Mouse (Mus musculus): Measurements from ENCODE around the gene Olfr432.
"Not testable (repeated sequence)": the region's sequence is repeated elsewhere in the genome, so short reads cannot be mapped to it uniquely, and the experiment has no call there.

The Olfr432 gene

DNA sequence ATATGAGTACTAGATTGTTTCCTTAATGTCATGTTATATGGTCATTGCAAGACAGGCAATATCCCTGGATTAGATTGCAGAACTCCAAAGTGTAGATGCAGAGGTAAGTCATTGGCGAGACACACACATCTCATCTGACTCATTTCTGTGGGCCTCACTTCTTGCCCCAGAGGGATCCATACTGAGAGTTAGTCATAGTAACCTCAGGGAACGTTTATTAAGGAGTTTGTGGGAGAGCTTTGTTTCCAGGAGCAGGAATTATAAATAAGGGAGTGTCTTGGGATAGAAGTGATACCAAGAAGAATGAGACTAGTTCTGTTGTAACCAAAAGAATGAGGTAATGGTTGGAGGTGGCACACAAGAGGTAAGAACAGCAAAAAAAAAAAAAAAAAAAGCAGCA, at the start of gene Olfr432:
TSS of gene Olfr432 (plus strand) at position 313 of the 400 bp plus-strand sequence.
- DNase-seq (ENCODE audit: low read depth): no peak

DNA sequence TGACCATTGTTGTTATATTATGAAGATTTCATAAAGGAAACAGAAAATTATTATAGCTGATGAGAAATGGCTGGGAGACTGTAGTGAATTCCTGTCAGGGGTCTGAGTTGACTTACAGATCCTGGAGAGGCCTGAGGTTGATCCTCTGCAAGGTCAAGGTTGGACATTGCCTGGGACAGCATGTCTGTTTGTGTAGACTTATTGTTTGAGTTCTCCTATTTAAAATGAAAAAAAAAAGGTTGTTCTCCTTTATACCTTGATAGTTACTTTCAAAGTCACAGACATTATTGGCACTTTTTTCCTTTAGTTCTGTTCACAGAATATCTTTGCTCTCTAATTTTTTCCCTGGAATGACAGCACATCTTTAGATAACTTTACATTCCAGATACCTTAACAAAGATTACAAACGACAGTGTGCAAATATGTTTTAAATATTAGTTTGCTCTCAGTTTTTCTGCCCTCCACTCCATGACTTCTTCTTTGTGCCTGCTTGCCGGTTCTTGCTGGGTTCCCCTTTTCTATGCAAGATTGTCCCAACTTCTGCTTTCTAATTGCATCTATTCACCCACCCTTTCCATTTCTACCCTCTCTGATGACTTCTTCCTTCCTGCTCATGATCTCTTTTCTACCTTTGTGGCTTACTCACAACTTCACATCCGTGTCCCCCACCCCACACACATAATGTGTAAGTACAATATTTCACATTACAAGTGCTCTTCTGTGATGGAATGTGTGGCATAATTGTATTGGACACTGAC, 44.5 kb upstream of the Olfr432 start:
- not testable (repeated sequence) for DNase-seq (ENCODE audit: low read depth)

DNA sequence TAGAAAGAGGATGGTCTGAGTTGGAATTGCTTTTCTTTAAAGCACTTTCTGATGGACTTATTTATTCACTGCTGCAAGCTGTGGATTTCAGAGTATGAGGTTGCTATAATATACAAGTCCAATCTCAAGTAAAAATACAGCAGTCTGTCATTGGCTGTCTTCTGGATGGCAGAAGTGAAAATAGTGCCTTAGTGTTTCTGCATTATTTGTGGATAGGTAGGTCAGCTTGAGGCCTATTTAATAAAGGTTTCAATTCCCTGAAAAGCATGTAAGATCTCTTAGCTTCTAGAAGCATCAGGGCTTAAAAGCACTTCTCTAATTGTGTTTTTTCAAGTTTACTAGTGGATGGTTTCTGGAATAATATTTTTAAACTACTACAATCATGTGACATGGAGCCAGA, 42.0 kb upstream of the Olfr432 start:
- not testable (repeated sequence) for DNase-seq (ENCODE audit: low read depth)

DNA sequence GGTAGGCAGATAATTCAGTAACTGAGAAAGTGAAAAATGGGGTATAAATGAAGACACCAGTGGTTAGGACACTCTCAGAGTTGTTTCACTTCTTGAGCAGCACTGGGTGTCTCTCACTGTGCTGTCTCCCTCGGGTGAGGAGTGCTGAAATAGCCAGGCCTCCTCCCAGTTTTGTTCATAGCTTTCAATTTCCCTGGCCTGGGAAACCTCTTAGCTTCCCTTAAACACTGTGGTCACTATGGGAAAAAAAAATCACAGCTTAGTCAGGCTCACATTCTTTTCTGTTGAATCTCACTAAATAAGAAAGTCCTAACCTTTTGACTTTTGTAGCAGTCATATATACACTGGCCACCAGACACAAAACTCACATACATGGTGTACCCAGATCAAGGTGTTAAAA, 17.3 kb upstream of the Olfr432 start, which contains the start of gene Ifi205:
TSS of gene Ifi205 (minus strand) at position 113 of the 400 bp plus-strand sequence.
- DNase-seq (ENCODE audit: low read depth): no peak

DNA sequence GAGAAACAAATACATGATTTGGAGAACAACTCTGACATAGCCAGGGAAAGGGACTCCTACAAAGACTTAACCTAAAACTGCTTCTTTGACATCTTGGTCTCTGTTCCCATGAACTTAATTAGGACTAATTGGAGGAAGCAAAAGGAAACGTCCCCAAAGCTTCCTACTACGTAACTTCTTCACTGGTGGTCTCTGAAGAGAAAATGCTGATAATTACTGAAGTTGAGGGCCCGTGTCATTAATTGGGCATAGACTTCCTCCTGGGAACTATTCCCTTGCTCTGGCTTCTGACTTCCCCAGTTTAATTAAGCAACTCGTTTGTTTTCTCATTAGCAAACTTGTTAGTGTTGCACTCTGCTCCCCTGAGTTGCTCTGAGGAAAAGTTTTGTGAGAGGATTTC, 13.2 kb upstream of the Olfr432 start:
- no peak for DNase-seq (ENCODE audit: low read depth)

DNA sequence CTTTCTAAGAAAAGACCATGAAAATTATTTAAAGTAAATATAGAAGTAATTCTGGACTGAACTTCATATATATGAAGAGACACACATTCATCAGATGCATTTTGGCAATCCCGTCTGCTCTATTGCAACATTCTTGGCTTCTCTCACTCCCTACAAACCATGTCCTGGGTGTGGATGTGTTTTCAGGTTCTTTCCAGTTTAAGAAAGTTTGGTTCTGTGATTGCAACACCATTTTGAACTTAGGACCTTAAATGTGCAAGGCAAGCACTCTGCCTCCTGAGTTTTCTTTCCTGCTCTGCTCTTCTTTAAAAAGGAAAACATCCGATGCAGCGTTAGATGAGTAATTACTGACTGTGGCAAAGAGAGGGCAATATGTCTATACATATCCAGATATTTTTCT, 10.5 kb upstream of the Olfr432 start:
- no peak for DNase-seq (ENCODE audit: low read depth)

DNA sequence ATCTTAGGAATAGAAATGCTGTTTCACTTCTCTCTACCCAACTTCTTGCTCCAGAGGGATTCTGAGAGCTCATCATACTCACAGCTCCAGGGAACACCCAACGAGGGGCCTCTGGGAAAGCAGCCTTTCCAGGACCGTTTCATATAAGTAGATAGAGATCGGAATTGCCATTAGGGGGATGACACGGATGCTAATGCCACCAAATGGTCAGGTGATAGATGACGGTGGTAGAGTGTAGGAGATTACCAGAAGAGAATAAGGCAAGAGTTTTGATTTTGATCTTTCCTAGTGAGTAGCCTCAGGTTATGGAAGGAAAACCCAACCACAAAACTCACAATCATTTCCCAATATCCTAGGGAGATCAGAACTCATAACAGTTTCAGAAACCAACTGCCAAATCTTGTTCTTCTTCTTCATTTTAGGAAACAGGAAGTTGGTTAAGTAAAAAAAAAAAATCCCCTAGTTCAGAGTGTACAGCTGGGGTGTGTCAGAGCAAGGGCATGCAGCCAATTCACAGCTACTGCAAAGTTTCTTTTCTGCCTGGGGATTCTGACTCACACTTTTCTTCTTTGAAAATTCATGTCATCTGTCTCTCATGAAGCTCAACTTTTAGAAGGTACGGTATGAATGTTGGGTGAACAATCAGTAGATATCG, 8.4 kb upstream of the Olfr432 start, which contains the start of gene Olfr433:
TSS of gene Olfr433 (plus strand) at position 183 of the 655 bp plus-strand sequence.
- peak; percentile 77 for DNase-seq (ENCODE audit: low read depth)

DNA sequence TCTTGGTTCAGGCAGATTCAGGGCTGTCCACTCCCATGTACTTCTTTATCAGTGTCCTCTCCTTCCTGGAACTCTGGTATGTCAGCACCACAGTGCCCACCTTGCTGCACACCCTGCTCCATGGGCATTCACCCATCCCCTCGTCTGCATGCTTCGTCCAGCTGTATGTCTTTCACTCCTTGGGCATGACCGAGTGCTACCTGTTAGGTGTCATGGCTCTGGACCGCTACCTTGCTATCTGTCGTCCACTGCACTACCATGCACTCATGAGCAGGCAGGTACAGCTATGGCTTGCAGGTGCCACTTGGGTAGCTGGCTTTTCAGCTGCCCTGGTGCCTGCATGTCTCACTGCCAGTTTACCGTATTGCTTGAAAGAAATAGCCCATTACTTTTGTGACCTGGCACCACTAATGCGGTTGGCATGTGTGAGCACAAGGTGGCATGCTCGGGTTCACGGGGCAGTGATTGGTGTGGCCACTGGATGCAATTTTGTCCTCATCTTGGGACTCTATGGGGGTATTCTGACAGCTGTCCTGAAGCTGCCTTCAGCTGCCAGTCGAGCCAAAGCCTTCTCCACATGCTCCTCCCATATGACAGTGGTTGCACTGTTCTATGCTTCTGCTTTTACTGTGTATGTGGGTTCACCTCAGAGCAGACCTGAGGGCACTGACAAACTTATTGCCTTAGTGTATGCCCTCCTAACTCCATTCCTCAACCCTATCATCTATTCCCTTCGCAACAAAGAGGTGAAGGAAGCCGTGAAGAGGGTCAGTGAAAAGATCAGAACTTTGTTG, 6.7 kb upstream of the Olfr432 start:
- DNase-seq (ENCODE audit: low read depth): not testable (repeated sequence)

DNA sequence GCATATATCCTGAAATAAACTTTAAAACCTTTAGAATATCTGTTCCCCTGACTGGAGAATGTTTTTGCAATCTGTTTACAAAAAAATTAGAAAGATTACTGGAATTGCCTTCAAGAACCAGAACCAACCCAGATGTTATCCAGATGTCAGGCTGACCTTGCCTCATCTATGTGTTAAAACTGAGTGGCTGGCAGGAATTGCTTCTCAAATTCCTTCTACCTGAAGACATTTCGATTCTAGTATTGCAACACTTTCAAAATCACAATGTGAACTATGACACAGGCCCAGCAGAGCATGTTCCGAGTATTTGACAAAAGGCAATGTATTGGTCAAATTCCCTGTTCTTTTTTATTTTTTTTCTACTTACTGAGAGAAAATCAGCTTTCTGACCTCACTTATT, 4.6 kb upstream of the Olfr432 start:
- no peak for DNase-seq (ENCODE audit: low read depth)

DNA sequence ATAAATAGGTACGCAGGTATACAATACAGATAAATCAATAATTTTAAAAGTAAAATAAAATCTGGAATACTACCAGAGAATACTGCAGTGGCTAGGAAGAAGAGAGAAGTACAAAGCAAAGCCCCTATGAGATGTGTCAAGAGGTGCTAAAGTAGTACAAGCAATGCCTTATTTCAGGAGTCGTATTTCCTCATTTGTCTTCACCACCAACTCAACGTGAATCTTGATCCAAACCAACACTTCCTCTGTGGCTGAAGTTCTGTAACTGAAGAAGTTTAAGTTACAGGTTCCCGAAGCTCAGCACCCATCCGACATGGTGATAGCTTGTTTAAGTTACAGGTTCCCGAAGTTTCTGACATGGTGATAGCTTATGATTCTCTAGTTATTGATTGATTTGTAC, 778 bp upstream of the Olfr432 start:
- not testable (repeated sequence) for DNase-seq (ENCODE audit: low read depth)

DNA sequence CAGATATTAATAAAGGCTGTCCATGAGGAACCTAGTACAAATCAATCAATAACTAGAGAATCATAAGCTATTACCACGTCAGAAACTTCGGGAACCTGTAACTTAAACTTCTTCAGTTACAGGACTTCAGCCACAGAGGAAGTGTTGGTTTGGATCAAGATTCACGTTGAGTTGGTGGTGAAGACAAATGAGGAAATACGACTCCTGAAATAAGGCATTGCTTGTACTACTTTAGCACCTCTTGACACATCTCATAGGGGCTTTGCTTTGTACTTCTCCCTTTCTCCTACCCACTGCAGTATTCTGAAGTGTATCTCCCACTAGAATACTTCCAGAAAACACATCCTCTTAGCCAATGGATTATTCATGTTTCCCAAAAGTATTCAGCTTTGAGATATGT, 352 bp downstream of the Olfr432 start:
- DNase-seq (ENCODE audit: low read depth): not testable (repeated sequence)

DNA sequence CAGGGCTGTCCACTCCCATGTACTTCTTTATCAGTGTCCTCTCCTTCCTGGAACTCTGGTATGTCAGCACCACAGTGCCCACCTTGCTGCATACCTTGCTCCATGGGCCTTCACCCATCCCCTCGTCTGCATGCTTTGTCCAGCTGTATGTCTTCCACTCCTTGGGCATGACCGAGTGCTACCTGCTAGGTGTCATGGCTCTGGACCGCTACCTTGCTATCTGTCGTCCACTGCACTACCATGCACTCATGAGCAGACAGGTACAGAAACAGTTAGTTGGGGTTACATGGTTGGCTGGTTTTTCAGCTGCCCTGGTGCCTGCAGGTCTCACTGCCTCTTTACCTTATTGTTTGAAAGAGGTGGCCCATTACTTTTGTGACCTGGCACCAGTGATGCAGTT, 1.5 kb downstream of the Olfr432 start:
- DNase-seq (ENCODE audit: low read depth): no peak

DNA sequence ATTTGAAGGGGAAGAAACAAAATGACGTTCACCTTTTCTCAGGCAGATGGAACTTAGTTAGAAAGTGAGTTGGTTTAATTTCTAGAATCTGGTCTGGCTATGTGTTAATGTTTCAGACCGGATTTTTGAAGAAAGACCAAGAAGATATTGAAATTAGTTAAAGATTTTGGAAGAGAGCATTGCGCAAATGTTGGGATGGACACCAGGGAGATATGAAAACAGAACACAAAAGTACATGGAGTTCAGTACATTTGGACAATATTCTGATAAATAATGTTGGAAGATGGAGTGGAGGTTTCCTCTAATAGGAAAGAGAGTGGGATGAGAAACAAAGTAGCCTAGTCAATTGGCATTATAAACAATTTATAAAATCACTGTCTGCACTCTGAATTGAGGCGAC, 2.5 kb downstream of the Olfr432 start:
- DNase-seq (ENCODE audit: low read depth): no peak

DNA sequence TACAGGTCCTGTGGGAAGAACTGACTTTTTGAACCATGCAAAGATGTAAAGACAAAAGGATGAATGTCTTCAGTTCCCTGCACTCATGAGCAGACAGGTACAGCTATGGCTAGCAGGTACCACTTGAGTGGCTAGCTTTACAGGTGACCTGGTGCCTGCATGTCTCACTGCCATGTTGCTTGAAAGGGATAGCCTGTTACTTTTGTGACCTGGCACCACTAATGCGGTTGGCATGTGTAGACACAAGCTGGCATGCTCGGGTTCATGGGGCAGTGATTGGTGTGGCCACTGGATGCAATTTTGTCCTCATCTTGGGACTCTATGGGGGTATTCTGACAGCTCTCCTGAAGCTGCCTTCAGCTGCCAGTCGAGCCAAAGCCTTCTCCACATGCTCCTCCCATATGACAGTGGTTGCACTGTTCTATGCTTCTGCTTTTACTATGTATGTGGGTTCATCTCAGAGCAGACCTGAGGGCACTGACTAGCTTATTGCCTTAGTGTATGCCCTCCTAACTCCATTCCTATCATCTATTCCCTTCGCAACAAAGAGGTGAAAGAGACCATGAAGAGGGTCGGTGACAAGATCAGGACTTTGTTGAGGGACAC, 3.0 kb downstream of the Olfr432 start:
- no peak for DNase-seq (ENCODE audit: low read depth)

DNA sequence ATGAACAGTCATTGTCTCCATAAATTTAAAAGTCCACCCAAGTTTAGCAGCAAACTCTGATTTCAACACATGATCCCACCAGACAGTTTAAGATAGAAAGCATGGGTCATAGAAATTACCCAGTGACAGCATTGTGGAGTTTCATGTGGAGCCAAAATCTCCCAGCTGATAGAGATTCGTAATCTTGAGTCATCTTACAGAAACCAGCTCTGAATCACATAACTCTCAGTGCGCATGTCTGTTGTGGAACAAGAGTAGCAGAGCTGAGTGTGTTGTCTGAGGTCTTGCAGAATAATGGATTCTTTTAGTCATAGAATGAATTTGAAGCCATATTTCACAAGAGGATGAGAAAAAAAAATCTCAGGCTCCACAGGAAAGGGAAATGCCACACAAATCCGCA, 4.0 kb downstream of the Olfr432 start:
- DNase-seq (ENCODE audit: low read depth): no peak

DNA sequence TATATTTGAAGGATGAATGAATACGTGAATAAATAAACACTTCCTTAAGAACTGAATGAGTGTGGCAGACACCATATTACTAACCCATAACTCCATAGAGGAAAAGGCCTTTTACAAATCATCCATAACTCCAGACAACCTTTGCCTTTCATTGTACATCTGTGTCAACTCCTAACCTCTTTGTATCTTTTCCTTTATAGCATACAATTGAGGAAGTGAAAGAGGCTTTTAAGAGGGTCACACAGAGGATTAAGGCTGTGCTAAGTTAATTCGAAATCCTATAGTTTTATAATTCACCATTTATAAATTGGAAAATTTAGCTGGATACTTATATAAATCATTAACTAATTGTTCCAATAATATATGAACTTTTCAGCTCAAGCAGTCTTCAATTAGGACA, 6.2 kb downstream of the Olfr432 start:
- DNase-seq (ENCODE audit: low read depth): no peak

DNA sequence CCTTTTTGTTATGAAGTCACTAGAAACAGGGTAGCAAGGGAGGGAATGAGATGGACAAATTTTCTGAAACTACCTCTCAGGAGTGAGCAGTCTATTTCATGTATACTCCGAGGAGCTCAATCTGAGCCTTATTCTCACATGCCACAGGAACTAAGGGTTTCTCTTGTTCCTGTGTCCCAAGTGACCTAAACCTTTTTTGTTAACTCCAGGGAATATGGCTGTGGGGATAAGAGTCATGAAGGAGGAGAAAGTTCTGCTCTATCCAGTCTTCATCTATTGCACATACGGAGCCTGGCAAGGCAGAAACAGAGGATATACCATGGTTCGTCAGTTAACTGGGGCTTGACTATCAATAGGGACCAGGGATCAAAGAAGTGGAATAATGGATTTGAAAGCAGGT, 17.3 kb downstream of the Olfr432 start, which contains the start of gene Olfr430:
TSS of gene Olfr430 (plus strand) at position 301 of the 400 bp plus-strand sequence.
- no peak for DNase-seq (ENCODE audit: low read depth)

DNA sequence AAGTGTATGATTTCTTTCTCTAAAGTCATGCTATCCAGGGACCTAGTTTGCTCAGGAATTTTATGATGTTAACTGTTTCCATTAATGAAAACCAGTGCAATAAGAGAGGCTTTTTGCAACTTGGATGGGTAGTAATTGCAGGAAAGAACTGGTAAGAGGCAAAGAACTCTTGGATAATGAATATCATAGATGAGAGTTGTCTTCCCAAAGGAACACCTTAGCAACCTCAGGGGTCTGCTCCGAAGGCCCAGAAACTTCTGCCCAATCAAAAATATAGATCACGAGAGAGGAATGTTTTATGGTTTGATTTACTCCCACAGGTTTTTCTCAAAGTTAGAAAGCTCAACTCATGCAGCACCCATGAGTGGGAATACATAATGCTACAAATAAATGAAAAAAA, 35.0 kb downstream of the Olfr432 start, which contains the start of gene Olfr429:
TSS of gene Olfr429 (plus strand) at position 301 of the 400 bp plus-strand sequence.
- DNase-seq (ENCODE audit: low read depth): no peak

DNA sequence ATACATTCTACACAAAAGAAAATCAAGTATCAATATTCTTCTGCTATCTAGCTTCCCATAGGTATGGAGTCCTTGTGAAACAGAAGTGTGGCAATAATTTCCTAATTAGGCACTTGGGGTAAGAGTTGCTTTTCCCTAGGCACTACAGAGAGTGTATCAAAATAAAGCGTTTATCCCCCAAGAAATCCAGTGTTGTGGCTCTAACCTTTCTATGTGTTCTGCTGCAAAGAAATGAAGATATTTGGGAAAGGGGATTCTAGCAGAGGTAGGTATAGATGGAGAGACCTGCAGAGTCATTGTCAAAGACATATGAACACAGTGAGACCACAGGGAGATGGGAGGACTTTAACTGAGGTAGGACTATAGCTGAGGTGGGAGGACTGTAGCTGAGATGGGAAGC, 47.6 kb downstream of the Olfr432 start, which contains the start of gene Olfr427:
TSS of gene Olfr427 (plus strand) at position 301 of the 400 bp plus-strand sequence.
- DNase-seq (ENCODE audit: low read depth): no peak

DNA sequence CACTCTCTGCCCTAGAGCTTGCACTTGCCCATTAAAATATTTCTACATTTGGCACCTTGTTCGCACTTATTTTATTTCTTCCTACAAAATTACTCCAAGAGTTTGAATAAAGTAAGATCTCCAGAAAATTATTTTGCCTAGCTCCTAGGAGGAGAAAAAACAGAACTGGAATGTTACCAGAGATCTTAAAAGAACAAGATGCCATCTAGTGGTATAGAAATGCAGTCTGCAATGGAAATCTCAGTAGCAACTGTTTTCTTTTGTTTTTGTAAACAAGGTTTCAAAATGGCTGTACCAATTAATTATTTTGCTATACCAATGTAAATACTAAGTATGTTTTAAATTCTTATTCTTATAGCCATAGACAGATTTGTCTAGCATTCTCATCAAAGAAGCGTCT, 54.7 kb downstream of the Olfr432 start:
- peak; percentile 26 for DNase-seq (ENCODE audit: low read depth)

Data from naive thymus-derived CD4-positive, alpha-beta T cell, adult 2 months (primary cell).